Mouse (Mus musculus) small intestine, adult 2 months (tissue): Measurements from ENCODE around the gene Dync1i2.

Source experiments
- CTCF ChIP-seq: fragments of 200-500 bp; IDR thresholded peaks from 2 replicates; pipeline ENCODE4 v1.5.1; 2012; ENCODE audit warnings: low read depth, mild to moderate bottlenecking, control low read depth, inconsistent platforms, low read length, moderate library complexity, mixed read lengths; ENCODE audit not compliant: insufficient replicate concordance, insufficient read length; ENCODE audit errors: extremely low read depth
- POLR2A ChIP-seq: fragments of 200-500 bp; IDR thresholded peaks from 2 replicates; pipeline ENCODE4 v1.6.1; 2012; ENCODE audit warnings: low read depth, mild to moderate bottlenecking, control low read depth, inconsistent platforms, low read length, moderate library complexity

- TF ChIP-seq CTCF, result no peak
- no peak for TF ChIP-seq POLR2A
Measured at GRCm38 (mm10) chr2:71212360-71212726, 837 bp downstream of the Dync1i2 start.
